Mouse (Mus musculus): ENCODE data around the gene Dcps. TPM values are rescaled to one million over a fixed set of nuclear protein-coding genes. Genes with fewer than 3 reads are reported as not detected.

The Dcps gene
- total RNA-seq, 4 experiments from 2014 or later = 16.1 to 19.1 (median 16.4) TPM

DNA sequence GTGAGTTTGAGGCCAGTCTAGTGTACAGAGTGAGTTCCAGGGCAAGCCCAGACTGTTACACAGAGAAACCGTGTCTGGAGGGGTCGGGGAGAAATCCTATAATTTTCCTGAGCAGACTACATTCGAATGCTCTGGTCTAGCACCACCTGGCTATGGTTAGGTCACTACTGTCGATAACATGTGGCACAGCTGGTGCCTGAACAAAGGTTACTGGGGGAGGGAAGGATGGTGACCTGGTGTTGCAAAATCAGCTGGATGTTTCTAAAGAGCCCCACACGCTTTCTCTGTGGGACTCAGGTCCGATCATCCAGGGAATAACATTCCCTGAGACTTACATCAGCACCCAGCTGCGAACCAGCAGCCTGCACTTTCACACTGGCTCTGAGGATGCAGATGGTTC, 37.8 kb downstream of the Dcps start:
- no peak for DNase-seq (ENCODE audit: low spot score in 2 of 2)

DNA sequence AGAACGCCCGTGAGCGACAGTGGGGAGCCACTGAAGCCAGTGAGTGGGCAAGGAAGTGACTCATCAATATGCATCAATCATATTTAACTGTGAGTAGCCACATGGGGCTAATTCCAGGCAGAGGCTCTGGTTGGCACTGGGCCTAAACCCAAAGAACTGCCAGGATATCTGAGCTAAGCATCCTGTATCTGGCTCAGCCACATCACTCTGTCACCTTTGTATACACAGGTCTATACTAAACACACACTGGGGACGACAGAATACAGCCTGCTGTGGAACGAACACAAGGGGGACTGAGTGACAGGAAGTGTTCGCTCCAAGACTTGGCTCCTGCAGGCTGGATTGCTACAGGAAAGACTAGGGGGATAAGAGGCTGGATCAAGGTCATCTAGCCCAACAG, 40.3 kb downstream of the Dcps start:
- no peak for DNase-seq (ENCODE audit: low spot score in 2 of 2)

- peak in 1 of 2 experiments; percentile 74 for DNase-seq (ENCODE audit: low spot score in 2 of 2)
These were observed 44.0 kb downstream of the Dcps start for GRCm38 (mm10) chr9:35131637-35132397.

- no peak for DNase-seq (ENCODE audit: low spot score in 2 of 2)
These were observed 46.9 kb downstream of the Dcps start for GRCm38 (mm10) chr9:35128995-35129418.

DNA sequence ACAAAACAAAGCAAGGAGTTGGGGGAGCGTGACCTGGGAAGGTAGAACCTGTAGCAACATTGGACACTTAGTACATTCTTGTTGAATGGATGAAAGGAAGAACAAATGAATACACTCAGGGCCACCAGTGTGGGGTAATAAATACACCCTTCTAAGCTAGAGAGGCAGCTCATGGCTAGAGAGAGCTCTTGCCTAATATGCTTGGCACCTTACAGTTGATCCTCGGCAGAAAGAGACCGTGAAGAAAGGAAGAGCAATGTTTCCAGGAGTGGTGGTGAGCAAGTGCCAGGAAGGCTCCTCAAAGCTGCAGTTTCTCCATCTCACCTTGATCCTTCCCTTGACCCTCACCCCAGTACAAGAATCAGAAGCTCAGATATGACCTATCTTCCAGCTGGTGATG, 47.3 kb downstream of the Dcps start:
- no peak for DNase-seq (ENCODE audit: low spot score in 2 of 2)

GRCm38 (mm10) chr9:35127561-35127960, 48.3 kb downstream of the Dcps start:
- no peak for DNase-seq (ENCODE audit: low spot score in 2 of 2)

GRCm38 (mm10) chr9:35127147-35127546, 48.7 kb downstream of the Dcps start:
- DNase-seq (ENCODE audit: low spot score in 2 of 2) = no peak

- DNase-seq (ENCODE audit: low spot score in 2 of 2) = no peak
These were observed 51.2 kb downstream of the Dcps start for GRCm38 (mm10) chr9:35124678-35124955.

- no peak for DNase-seq (ENCODE audit: low spot score in 2 of 2)
These were observed 51.8 kb downstream of the Dcps start for GRCm38 (mm10) chr9:35123804-35124677.

GRCm38 (mm10) chr9:35123456-35123803, 52.4 kb downstream of the Dcps start:
- no peak for DNase-seq (ENCODE audit: low spot score in 2 of 2)

- no peak for DNase-seq (ENCODE audit: low spot score in 2 of 2)
These were observed 53.2 kb downstream of the Dcps start for GRCm38 (mm10) chr9:35122551-35123266.

DNA sequence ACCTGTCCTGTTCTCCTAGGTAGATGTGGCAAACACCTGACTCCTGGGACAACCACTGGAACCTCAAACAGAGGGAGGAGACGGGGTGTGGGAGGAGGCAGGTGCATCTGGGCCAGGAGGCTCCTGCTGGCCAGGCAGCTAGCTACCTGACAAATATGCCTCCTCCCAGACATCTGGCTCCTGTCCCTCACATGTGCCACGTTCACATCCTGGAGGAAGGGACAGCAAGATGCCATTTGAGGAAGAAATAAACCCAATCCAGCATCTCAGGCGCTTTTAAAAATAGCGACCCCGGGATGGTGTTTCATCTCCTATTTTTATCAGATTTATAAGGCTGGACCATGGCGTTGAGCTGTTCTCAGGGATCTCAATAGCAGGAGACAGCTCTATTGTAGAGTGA, 56.7 kb downstream of the Dcps start, which contains the start of gene St3gal4:
St3gal4 (minus strand) TSS at position 101 of the 400 bp plus-strand sequence.
- no peak for DNase-seq (ENCODE audit: low spot score in 2 of 2)

DNA sequence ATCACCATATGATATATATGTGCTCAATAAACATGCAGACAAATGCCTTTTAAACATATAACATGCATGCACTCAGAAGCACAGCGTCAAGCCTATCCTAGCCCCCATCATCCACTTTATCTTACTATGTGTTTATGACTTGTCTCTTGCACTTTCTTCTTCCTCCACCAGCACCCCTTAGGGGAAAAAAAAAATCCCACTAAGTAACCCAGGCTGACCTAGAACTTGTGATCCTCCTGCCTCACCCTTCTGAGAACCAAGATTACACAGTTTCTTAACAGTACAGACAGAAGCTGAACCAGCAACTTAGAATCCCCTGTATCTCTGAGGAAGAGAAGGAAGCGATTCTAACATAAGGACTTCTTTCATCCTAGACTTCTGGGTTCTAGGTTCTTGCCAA, 57.3 kb downstream of the Dcps start:
- DNase-seq (ENCODE audit: low spot score in 2 of 2) = no peak

- DNase-seq (ENCODE audit: low spot score in 2 of 2) = no peak
These were observed 58.2 kb downstream of the Dcps start for GRCm38 (mm10) chr9:35117384-35118295.

GRCm38 (mm10) chr9:35116391-35117381, 59.2 kb downstream of the Dcps start:
- DNase-seq (ENCODE audit: low spot score in 2 of 2) = no peak

- no peak for DNase-seq (ENCODE audit: low spot score in 2 of 2)
These were observed 60.1 kb downstream of the Dcps start for GRCm38 (mm10) chr9:35115804-35116203.

DNA sequence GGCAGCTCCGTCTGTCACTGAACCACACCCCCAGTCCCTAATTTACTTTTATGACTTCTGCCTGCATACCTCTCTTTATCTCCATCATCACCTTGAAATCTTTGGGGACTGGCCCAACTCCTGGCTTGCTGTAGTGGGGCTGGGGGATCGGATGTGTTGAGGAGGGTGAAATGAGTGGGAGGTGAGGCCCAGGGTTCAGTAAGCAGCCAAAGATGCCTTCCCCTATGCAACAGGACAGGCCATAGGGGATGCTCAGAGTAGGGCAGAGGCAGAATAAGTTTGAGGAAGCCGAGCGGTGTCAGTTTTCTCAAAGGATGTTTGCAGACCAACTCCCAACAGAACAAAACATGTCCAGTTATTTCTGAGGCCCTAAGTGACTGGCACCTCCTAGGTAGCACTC, 60.6 kb downstream of the Dcps start:
- DNase-seq (ENCODE audit: low spot score in 2 of 2) = no peak

- DNase-seq (ENCODE audit: low spot score in 2 of 2) = no peak
These were observed 61.6 kb downstream of the Dcps start for GRCm38 (mm10) chr9:35114234-35114633.

- DNase-seq (ENCODE audit: low spot score in 2 of 2) = no peak
These were observed 63.8 kb downstream of the Dcps start for GRCm38 (mm10) chr9:35111941-35112595.
